23 mouse cellular contexts compared by ENCODE assay signal in the genomic region with DNA sequence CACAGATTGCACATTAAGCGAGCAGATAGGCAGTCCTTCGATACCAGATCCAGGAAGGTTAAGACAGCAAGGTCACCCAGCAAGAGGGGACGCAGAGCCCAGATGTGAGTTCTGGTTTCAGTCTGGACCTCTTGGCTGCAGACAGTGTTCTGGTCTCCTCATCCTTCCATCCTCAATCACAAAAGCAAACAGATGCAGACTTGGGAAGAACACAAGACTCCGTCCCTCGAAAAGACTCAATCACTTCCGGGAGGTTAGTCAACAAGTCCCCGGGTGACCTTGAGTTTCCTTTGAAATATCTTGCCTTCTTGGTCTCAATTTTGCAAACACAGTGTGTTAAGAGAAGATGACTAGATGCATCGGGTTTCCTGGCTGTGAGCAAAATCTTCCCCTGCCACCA. TPM values are rescaled to one million over a fixed set of nuclear protein-coding genes. Genes with fewer than 3 reads are reported as not detected.
DNase-seq lines count a peak whose midpoint lies in the region; ATAC-seq and TF ChIP-seq lines count a peak whose summit lies in the region.
"Had no signal": no experiment of that assay in that cellular context is flagged by ENCODE, and none has a peak within 500 bp of the region (broad histone marks: within the 10 kb centered on the region; RNA-seq: fewer than 3 reads in every experiment).

No protein-coding gene starts in this region.

- no peaks in the 10 kb centered on the region for H3K27me3 ChIP-seq in intestine, embryonic 14.5 days (replicated peaks; ENCODE audit: control insufficient read depth, insufficient read depth, low read length)
- no peaks in the 10 kb centered on the region for H3K27me3 ChIP-seq in intestine, postnatal 0 days (replicated peaks; ENCODE audit: control insufficient read depth, insufficient read depth, low read length)
- H3K27me3 ChIP-seq: embryonic facial prominence, embryonic 15.5 days; forebrain, embryonic 15.5 days; midbrain, embryonic 12.5 days had no signal

- no peak for ATAC-seq in intestine, embryonic 14.5 days (replicated peaks; ENCODE audit: low FRiP score, low TSS enrichment, low read depth)
- ATAC-seq in intestine, postnatal 0 days = no peak
- ATAC-seq: forebrain, embryonic 15.5 days; inflammation-experienced regulatory T-cells, adult 6 months had no signal

- no peak overlapping the region for H3K4me2 ChIP-seq in intestine, embryonic 14.5 days (ENCODE audit: low read length)
- no peak overlapping the region for H3K4me2 ChIP-seq in intestine, postnatal 0 days (replicated peaks; ENCODE audit: low read depth)
- H3K4me2 ChIP-seq: embryonic facial prominence, embryonic 15.5 days; forebrain, embryonic 15.5 days; hindbrain, embryonic 14.5 days; liver, embryonic 11.5 days; midbrain, embryonic 12.5 days had no signal

- no peak for DNase-seq in gastrocnemius, adult 2 months
- no peak for DNase-seq in gastrocnemius, adult 18-20 months (ENCODE audit: low spot score)
- DNase-seq in intestine, embryonic 14.5 days (ENCODE audit: low spot score) = no peak
- peak; percentile 8 for DNase-seq in lung, postnatal 10 days
- no peak for DNase-seq in lung, adult 2 months
- no peak for DNase-seq in cerebellum, adult 11 months
- DNase-seq: adrenal gland, postnatal 14 days; cerebellum, adult 9-10 months; kidney, postnatal 14 days; lung, adult 18-20 months; thymus, adult 18-20 months; thymus, postnatal 36 days had no signal

- TF ChIP-seq POLR2A in lung, adult 2 months (IDR thresholded peaks at IDR 0.05; ENCODE audit: borderline replicate concordance, extremely low read depth, low read depth, low read length) = no peak

- H3K4me1 ChIP-seq in intestine, embryonic 14.5 days (replicated peaks; ENCODE audit: control insufficient read depth, insufficient read depth, low read length) = peaks cover 18% of the 10 kb centered on the region
- H3K4me1 ChIP-seq in intestine, postnatal 0 days (replicated peaks; ENCODE audit: control insufficient read depth, insufficient read depth, low read length) = no peaks in the 10 kb centered on the region
- H3K4me1 ChIP-seq in lung, adult 2 months (ENCODE audit: control insufficient read depth, insufficient read depth, low read length) = no peaks in the 10 kb centered on the region; the same call in 1 of the 2 replicates
- H3K4me1 ChIP-seq: forebrain, embryonic 15.5 days; midbrain, embryonic 12.5 days had no signal

- H3K27ac ChIP-seq in gastrocnemius, adult 2 months = peak overlapping the region; percentile 69
- 0 out of 2 replicates have a peak overlapping the region, but pooled peaks have one; percentile 47 for H3K27ac ChIP-seq in intestine, embryonic 14.5 days (ENCODE audit: low read depth)
- no peak overlapping the region for H3K27ac ChIP-seq in intestine, postnatal 0 days (ENCODE audit: low read depth, low read length)
- H3K27ac ChIP-seq: forebrain, embryonic 15.5 days; hindbrain, embryonic 14.5 days; layer of hippocampus, adult 2 months; midbrain, embryonic 12.5 days had no signal

- H3K4me3 ChIP-seq in gastrocnemius, adult 2 months = no peak overlapping the region
- no peak overlapping the region for H3K4me3 ChIP-seq in intestine, embryonic 14.5 days (ENCODE audit: low read depth, low read length)
- H3K4me3 ChIP-seq in intestine, postnatal 0 days (ENCODE audit: low read depth, low read length) = no peak overlapping the region
- no peak overlapping the region for H3K4me3 ChIP-seq in lung, adult 2 months (replicated peaks; ENCODE audit: extremely low read depth, low read depth, low read length)
- H3K4me3 ChIP-seq: embryonic facial prominence, embryonic 15.5 days; forebrain, embryonic 15.5 days; layer of hippocampus, adult 2 months; midbrain, embryonic 12.5 days had no signal

- WGBS in intestine, embryonic 14.5 days = 68% methylated on average over 8 of the region's 8 CpGs
- WGBS in intestine, postnatal 0 days = 79% methylated on average over 8 of the region's 8 CpGs
- 65% methylated on average over 8 of the region's 8 CpGs for WGBS in lung, adult 2 months

- no peak overlapping the region for H3K9ac ChIP-seq in intestine, embryonic 14.5 days (ENCODE audit: low read length)
- H3K9ac ChIP-seq in intestine, postnatal 0 days (ENCODE audit: low read depth, low read length) = no peak overlapping the region
- H3K9ac ChIP-seq: embryonic facial prominence, embryonic 15.5 days; forebrain, embryonic 15.5 days; hindbrain, embryonic 14.5 days; midbrain, embryonic 12.5 days had no signal

- no peaks in the 10 kb centered on the region for H3K9me3 ChIP-seq in intestine, embryonic 14.5 days (ENCODE audit: control insufficient read depth, low read length)
- H3K9me3 ChIP-seq in intestine, postnatal 0 days (ENCODE audit: control insufficient read depth) = no peaks in the 10 kb centered on the region
- H3K9me3 ChIP-seq: embryonic facial prominence, embryonic 15.5 days; forebrain, embryonic 15.5 days; midbrain, embryonic 12.5 days had no signal

- TF ChIP-seq CTCF in gastrocnemius, adult 2 months (IDR thresholded peaks at IDR 0.05) = no peak
- no peak for TF ChIP-seq CTCF in intestine, postnatal 0 days (IDR thresholded peaks at IDR 0.05; ENCODE audit: low read depth)
- no peak for TF ChIP-seq CTCF in lung, adult 2 months (IDR thresholded peaks at IDR 0.05; ENCODE audit: insufficient read depth, low read length)

- intact Hi-C loops in gastrocnemius, adult 2 months (cut with DNase I) = no loop called here

- no peaks in the 10 kb centered on the region for H3K36me3 ChIP-seq in intestine, embryonic 14.5 days (ENCODE audit: control insufficient read depth, insufficient read depth, low read length)
- H3K36me3 ChIP-seq in intestine, postnatal 0 days (ENCODE audit: control insufficient read depth, insufficient read depth) = no peaks in the 10 kb centered on the region
- H3K36me3 ChIP-seq: embryonic facial prominence, embryonic 15.5 days; forebrain, embryonic 15.5 days; midbrain, embryonic 12.5 days had no signal

RNA-seq across cellular contexts. Expression of gene Ddr2, which starts 45.6 kb away (rescaled TPM):
- total RNA-seq in gastrocnemius, adult 2 months (2021) = 10 to 100 TPM; 16.4 to 22.5 TPM
- total RNA-seq in gastrocnemius, adult 18-20 months (2021) = 10 to 100 TPM; 10.1 to 15.8 TPM
- polyA plus RNA-seq in intestine, embryonic 14.5 days (2014; fragmentation: Nextera tagmentation; extraction: Ambion mirVana) = 41.1 and 46.7 TPM in 2 replicates
- polyA plus RNA-seq in intestine, postnatal 0 days (2015; fragmentation: Nextera tagmentation; extraction: Ambion mirVana) = 15.6 and 16.4 TPM in 2 replicates
- 31.3 and 42.6 TPM in 2 replicates for polyA plus RNA-seq in lung, adult 2 months (2012; rRNA removed)
- total RNA-seq: common myeloid progenitor, adult 5-6 weeks; monocyte, adult 5-6 weeks; neutrophil, adult 5-6 weeks had no signal
